Mouse (Mus musculus) macrophage (primary cell): Measurements from ENCODE around the gene Prkd2. TPM values are rescaled to one million over a fixed set of nuclear protein-coding genes. Genes with fewer than 3 reads are reported as not detected.
A peak's percentile ranks its signal among the peaks of the same experiment; 100 is the strongest.

Source experiments
- H3K27ac ChIP-seq: fragments of 350-480 bp; formaldehyde crosslinking; 2 replicates; pipeline ENCODE4 v1.9.0; 2021
- H3K36me3 ChIP-seq: fragments of 350-480 bp; formaldehyde crosslinking; 2 replicates; pipeline ENCODE4 v1.9.0; 2021; ENCODE audit errors: inconsistent target
- H3K4me3 ChIP-seq: fragments of 350-480 bp; formaldehyde crosslinking; 2 replicates; pipeline ENCODE4 v1.9.0; 2021; ENCODE audit errors: inconsistent target
- H3K79me2 ChIP-seq: fragments of 350-480 bp; formaldehyde crosslinking; 2 replicates; pipeline ENCODE4 v1.9.0; 2021; ENCODE audit errors: inconsistent target
- WGBS: methylation state at CpG from one replicate; pipeline ENCODE4 v1.1.7; 2026; ENCODE audit warnings: inconsistent platforms; ENCODE audit not compliant: missing documents; 5-methylcytosine and 5-hydroxymethylcytosine counted together
- polyA plus RNA-seq: library from polyadenylated mRNA; stranded (reverse); fragments of 250-400 nt; gene quantifications from 3 replicates; pipeline ENCODE4 v1.2.4, GENCODE M21; 2018; ENCODE audit warnings: inconsistent platforms

Prkd2 gene
- polyA plus RNA-seq, 1 experiment from 2014 or later, result 4.8 TPM

DNA sequence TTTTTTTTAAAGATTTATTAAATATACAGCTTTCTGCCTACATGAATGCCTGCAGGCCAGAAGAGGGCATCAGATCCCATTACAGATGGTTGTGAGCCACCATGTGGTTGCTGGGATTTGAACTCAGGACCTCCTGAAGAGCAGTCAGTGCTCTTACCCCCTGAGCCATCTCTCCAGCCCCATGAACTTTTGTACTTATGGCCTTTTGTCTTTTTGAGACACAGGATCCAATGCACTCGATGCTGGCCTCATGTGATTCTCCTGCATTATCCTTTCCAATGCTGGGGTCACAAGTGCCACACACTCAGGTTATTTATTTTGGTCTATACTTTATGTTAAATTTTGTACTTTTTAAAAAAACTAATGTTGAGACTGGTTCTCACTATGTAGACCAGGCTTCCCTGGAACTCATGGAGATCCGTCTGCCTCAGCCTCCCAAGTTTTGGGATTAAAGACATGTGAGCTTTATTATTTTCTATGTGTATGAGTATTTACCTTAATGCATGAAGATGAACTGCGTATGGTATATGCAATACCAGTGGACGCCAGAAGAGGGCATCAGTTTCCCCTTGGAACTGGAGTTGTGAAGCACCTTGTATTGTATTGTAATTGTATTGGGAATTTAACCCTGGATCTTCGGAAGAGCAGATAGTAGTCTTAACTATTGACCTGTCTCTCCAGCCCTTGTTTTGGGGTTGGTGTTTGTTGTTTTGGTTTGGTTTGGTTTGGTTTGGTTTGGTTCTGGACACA lies 17.4 kb downstream of the Prkd2 start:
- WGBS, result 55% methylated on average over 5 of the region's 5 CpGs
- Histone ChIP-seq H3K27ac (no peak overlapping the region), H3K36me3 (peaks cover 18% of the 10 kb centered on the region), H3K79me2 (no peaks in the 10 kb centered on the region), H3K4me3 (no peak overlapping the region)

- 90% methylated on average over 3 of the region's 3 CpGs for WGBS
- Histone ChIP-seq H3K36me3 (peaks cover 8% of the 10 kb centered on the region; the same call in 1 of the 2 replicates), H3K27ac (no peak overlapping the region), H3K4me3 (no peak overlapping the region), H3K79me2 (no peaks in the 10 kb centered on the region)
These were observed 24.8 kb downstream of the Prkd2 start for GRCm38 (mm10) chr7:16867488-16867887.

DNA sequence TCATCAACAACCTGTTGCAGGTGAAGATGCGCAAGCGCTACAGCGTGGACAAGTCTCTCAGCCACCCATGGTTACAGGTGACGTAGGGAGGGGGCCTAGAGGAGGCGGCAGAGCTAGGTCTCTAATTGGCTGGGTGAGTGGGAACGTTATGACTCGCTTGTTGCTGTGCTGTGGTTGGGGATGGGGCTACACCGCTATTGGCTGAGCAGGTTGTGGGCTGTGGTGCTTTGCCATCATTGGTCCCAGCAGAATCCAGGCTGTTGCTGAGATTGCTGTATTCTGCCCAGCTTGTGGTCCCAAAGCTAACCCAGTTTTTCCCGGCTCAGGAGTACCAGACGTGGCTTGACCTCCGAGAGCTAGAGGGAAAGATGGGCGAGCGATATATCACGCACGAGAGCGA lies 26.8 kb downstream of the Prkd2 start:
- H3K79me2 ChIP-seq, result no peaks in the 10 kb centered on the region
- H3K27ac ChIP-seq, result no peak overlapping the region
- peaks cover 8% of the 10 kb centered on the region; the same call in 1 of the 2 replicates for H3K36me3 ChIP-seq
- no peak overlapping the region for H3K4me3 ChIP-seq
- 96% methylated on average over 16 of the region's 16 CpGs for WGBS

DNA sequence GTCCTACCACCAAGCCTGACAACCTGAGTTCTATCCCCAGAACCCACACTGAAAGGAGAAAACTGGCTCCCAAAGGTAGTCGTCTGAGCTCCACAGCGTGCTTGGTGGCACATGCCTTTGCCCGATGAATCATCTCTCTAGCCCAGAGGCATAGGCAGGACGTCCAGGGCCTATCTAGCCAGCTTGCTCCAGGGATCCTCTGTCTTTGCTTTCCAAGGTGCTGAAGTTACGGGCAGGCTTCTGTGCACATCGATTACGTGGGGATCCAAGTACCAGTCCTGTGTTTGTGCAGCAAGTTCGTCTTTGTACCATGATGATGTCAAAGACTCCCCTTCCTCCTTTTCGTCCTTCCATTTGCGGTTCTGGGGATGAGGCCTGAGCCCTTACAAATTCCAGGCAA lies 28.9 kb downstream of the Prkd2 start:
- Histone ChIP-seq H3K4me3 (no peak overlapping the region), H3K79me2 (no peaks in the 10 kb centered on the region), H3K27ac (no peak overlapping the region), H3K36me3 (0 out of 2 replicates have a peak, but pooled peaks cover 8% of the 10 kb centered on the region)
- 88% methylated on average over 10 of the region's 10 CpGs for WGBS

- H3K79me2 ChIP-seq, result no peaks in the 10 kb centered on the region
- WGBS, result 95% methylated on average over 9 of the region's 9 CpGs
- H3K4me3 ChIP-seq, result no peak overlapping the region
- 0 out of 2 replicates have a peak, but pooled peaks cover 8% of the 10 kb centered on the region for H3K36me3 ChIP-seq
- no peak overlapping the region for H3K27ac ChIP-seq
These were observed 29.8 kb downstream of the Prkd2 start for GRCm38 (mm10) chr7:16872478-16872877.

DNA sequence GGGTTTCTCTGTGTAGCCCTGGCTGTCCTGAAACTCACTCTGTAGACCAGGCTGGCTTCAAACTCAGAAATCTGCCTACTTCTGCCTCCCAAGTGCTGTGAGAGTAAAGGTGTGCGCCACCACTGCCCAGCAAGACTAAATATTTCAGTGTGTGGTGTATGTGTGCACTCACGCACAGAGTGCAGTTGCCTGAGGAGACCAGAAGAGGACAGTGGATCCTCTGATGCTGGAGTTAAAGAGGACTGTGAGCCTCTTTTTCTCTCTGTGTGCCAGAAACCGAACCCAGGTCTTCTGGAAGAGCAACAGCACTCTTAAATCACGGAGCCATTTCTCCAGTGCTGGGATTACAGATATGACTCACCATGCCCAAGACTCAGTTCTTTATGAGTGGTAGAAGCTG lies 30.7 kb downstream of the Prkd2 start:
- Histone ChIP-seq H3K79me2 (no peaks in the 10 kb centered on the region), H3K4me3 (no peak overlapping the region), H3K36me3 (0 out of 2 replicates have a peak, but pooled peaks cover 8% of the 10 kb centered on the region), H3K27ac (no peak overlapping the region)
- 91% methylated on average over 4 of the region's 4 CpGs for WGBS

GRCm38 (mm10) chr7:16874190-16874589 lies 31.5 kb downstream of the Prkd2 start:
- 2% methylated on average over 17 of the region's 17 CpGs for WGBS
- no peaks in the 10 kb centered on the region for H3K79me2 ChIP-seq
- peak overlapping the region; percentile 37 for H3K4me3 ChIP-seq
- peak overlapping the region; percentile 66 for H3K27ac ChIP-seq
- 0 out of 2 replicates have a peak, but pooled peaks cover 8% of the 10 kb centered on the region for H3K36me3 ChIP-seq

- no peaks in the 10 kb centered on the region for H3K79me2 ChIP-seq
- 0 out of 2 replicates have a peak, but pooled peaks cover 4% of the 10 kb centered on the region for H3K36me3 ChIP-seq
- 1% methylated on average over 27 of the region's 33 CpGs for WGBS
- H3K27ac ChIP-seq, result peak overlapping the region; percentile 66
- H3K4me3 ChIP-seq, result peak overlapping the region; percentile 37
These were observed 32.1 kb downstream of the Prkd2 start for GRCm38 (mm10) chr7:16874756-16875309.

GRCm38 (mm10) chr7:16875310-16875325 lies 32.4 kb downstream of the Prkd2 start, which contains the start of gene Dact3:
TSS of gene Dact3 (plus strand) at chr7:16875317.
- Histone ChIP-seq H3K36me3 (0 out of 2 replicates have a peak, but pooled peaks cover under 1% of the 10 kb centered on the region), H3K4me3 (peak within 1 kb of the TSS; percentile 37), H3K27ac (peak within 1 kb of the TSS; percentile 66), H3K79me2 (no peaks in the 10 kb centered on the region)
- no CpG with 5 or more reads among the region's 1 CpGs for WGBS

DNA sequence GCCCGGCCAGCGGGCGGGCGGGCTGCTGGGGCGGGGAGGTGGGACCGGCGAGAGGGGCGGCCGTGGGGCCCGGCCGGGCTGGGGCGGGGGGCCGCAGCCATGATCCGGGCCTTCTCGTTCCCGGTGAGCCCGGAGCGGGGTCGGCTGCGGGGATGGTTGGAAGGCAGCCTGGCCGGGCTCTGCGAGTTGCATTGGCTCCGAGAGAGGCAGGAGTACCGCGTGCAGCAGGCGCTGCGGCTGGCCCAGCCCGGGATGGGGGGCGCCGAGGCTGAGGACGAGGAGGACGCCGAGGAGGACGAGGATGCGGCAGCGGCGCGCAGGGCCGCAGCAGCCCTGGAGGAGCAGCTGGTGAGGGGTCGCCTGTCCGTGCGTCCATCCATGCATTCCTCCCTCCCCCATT lies 32.6 kb downstream of the Prkd2 start:
- no peaks in the 10 kb centered on the region for H3K79me2 ChIP-seq
- WGBS, result 0% methylated on average over 28 of the region's 42 CpGs
- H3K27ac ChIP-seq, result no peak overlapping the region
- no peaks in the 10 kb centered on the region for H3K36me3 ChIP-seq
- H3K4me3 ChIP-seq, result no peak overlapping the region

- Histone ChIP-seq H3K27ac (no peak overlapping the region), H3K4me3 (no peak overlapping the region), H3K36me3 (no peaks in the 10 kb centered on the region), H3K79me2 (no peaks in the 10 kb centered on the region)
- WGBS, result 42% methylated on average over 11 of the region's 11 CpGs
These were observed 33.3 kb downstream of the Prkd2 start for GRCm38 (mm10) chr7:16876006-16876405.

GRCm38 (mm10) chr7:16876608-16877007 lies 33.9 kb downstream of the Prkd2 start:
- 26% methylated on average over 13 of the region's 13 CpGs for WGBS
- Histone ChIP-seq H3K27ac (no peak overlapping the region), H3K4me3 (no peak overlapping the region), H3K36me3 (no peaks in the 10 kb centered on the region), H3K79me2 (no peaks in the 10 kb centered on the region)

GRCm38 (mm10) chr7:16877717-16878116 lies 35.0 kb downstream of the Prkd2 start:
- Histone ChIP-seq H3K79me2 (no peaks in the 10 kb centered on the region), H3K27ac (no peak overlapping the region), H3K36me3 (no peaks in the 10 kb centered on the region), H3K4me3 (no peak overlapping the region)
- WGBS, result 82% methylated on average over 3 of the region's 3 CpGs

GRCm38 (mm10) chr7:16879796-16880547 lies 37.3 kb downstream of the Prkd2 start:
- H3K27ac ChIP-seq, result no peak overlapping the region
- H3K79me2 ChIP-seq, result no peaks in the 10 kb centered on the region
- WGBS, result 88% methylated on average over 9 of the region's 9 CpGs
- H3K36me3 ChIP-seq, result no peaks in the 10 kb centered on the region
- H3K4me3 ChIP-seq, result no peak overlapping the region

- Histone ChIP-seq H3K36me3 (no peaks in the 10 kb centered on the region), H3K27ac (no peak overlapping the region), H3K79me2 (no peaks in the 10 kb centered on the region), H3K4me3 (no peak overlapping the region)
- 18% methylated on average over 5 of the region's 5 CpGs for WGBS
These were observed 37.9 kb downstream of the Prkd2 start for GRCm38 (mm10) chr7:16880615-16881014.
